Mouse (Mus musculus) testis, adult 2 months (tissue): ENCODE results near the gene Efna3. TPM values are rescaled to one million over a fixed set of nuclear protein-coding genes. Genes with fewer than 3 reads are reported as not detected.

ENCODE experiments used
- H3K27ac ChIP-seq: fragments of 200-500 bp; 2 replicates; pipeline ENCODE4 v1.5.1; 2012; ENCODE audit warnings: low read depth, low read length; ENCODE audit not compliant: control insufficient read depth, insufficient read depth
- H3K27me3 ChIP-seq: fragments of 200-500 bp; 2 replicates; pipeline ENCODE4 v1.6.1; 2012; ENCODE audit warnings: mild to moderate bottlenecking, low read length, moderate library complexity; ENCODE audit not compliant: control insufficient read depth, insufficient read depth
- H3K36me3 ChIP-seq: fragments of 200-500 bp; 2 replicates; pipeline ENCODE4 v1.6.1; 2012; ENCODE audit warnings: mild to moderate bottlenecking, low read length; ENCODE audit not compliant: control insufficient read depth, insufficient read depth
- H3K4me1 ChIP-seq: fragments of 200-500 bp; 2 replicates; pipeline ENCODE4 v1.6.1; 2012; ENCODE audit warnings: low read length; ENCODE audit not compliant: control insufficient read depth, insufficient read depth
- H3K4me3 ChIP-seq: fragments of 200-500 bp; 2 replicates; pipeline ENCODE4 v1.5.1; 2012; ENCODE audit warnings: low read depth, mild to moderate bottlenecking, low read length, moderate library complexity, mixed read lengths; ENCODE audit not compliant: control insufficient read depth
- CTCF ChIP-seq: fragments of 200-500 bp; IDR thresholded peaks from 2 replicates; pipeline ENCODE4 v1.5.1; 2012; ENCODE audit warnings: low read depth, mild to moderate bottlenecking, inconsistent platforms, low read length, moderate library complexity; ENCODE audit not compliant: control insufficient read depth, insufficient read depth, insufficient replicate concordance
- POLR2A ChIP-seq: fragments of 200-500 bp; IDR thresholded peaks from 2 replicates; pipeline ENCODE4 v1.6.1; 2012; ENCODE audit warnings: low read depth, mild to moderate bottlenecking, inconsistent platforms, low read length, moderate library complexity; ENCODE audit not compliant: control insufficient read depth
- polyA plus RNA-seq: library from polyadenylated mRNA; depleted of rRNA; stranded (reverse); fragments of >200 nt; gene quantifications from 2 replicates; pipeline ENCODE4 v1.2.3, GENCODE M21; 2012

Efna3 gene
- polyA plus RNA-seq, 1 experiment: 9.9 TPM

DNA sequence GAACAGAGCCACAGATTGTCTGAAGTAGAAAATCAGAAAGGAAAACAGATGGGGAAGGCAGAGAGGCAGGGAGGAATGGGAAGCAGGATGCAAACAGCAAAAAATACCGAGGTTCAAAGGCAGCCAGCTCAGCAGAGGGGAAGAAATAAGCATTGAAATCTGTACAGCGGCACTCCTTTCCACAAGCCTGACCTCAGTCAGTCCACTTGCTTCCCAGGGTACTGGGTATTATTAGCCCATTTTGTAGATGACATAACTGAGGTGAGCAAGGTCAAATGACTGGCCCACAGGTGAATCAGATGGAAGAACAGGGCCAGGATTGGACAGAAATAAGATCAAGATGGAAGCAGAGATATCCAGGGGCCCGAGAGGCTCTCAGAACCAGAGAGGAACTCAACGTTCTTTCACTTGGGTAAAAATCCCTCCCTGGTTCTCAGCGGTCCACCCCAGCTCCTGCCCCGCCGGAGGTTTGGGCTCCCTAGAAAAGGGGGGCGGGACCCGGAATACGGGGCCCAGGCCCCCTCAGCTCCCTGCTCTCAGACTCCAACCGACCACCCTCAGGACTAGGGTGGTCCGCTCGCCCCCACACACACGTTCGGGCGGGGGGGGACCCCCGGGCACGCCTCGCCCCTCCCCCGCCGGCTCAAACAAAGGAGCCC is 14.4 kb upstream of the Efna3 start:
- no peaks in the 10 kb centered on the region for H3K36me3 ChIP-seq
- peak overlapping the region; percentile 78 for H3K4me3 ChIP-seq
- peaks cover 20% of the 10 kb centered on the region for H3K4me1 ChIP-seq
- H3K27ac ChIP-seq: no peak overlapping the region
- no peak for TF ChIP-seq CTCF
- TF ChIP-seq POLR2A: no peak
- H3K27me3 ChIP-seq: no peaks in the 10 kb centered on the region

DNA sequence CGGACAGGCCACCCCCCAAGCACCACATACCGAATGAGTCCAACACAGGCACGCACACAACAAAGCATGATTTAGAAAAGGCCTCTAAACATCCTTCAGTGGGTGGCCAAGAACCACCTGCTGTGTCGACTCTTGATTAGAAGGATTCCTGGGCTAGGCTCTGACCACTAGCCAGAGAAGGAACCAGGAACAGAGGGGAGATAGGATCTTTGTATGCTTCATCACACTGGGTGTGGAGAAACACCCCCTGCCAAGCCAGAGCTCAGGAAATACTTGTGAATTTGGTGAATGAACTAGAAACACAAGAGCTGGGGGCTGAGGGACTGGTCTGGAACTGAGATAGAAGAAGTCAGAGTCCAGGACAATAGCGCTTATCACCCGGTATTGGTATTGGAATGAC is 13.8 kb upstream of the Efna3 start:
- no peak overlapping the region for H3K4me3 ChIP-seq
- peaks cover 26% of the 10 kb centered on the region for H3K4me1 ChIP-seq
- no peaks in the 10 kb centered on the region for H3K27me3 ChIP-seq
- TF ChIP-seq CTCF (no peak), POLR2A (no peak)
- H3K27ac ChIP-seq: no peak overlapping the region
- no peaks in the 10 kb centered on the region for H3K36me3 ChIP-seq

DNA sequence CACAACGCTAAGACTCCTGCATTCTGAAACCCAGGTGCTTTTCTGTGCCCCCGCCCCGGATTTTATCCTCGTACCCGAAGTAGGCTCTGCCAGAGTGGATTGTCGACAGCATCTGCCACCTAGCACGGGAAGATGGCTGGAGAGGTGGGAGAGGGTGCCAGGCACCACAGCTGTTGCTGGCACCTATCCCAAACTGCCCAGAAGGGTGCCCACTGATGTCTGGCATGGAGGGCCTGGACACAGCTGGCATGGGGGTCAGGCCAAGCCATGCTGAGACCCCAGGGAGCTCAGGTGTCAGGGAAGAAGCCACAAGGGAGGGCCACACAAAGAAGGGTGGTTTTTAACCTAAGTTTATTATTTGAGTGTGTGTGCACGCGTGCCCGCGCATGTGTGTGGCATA is 10.3 kb upstream of the Efna3 start:
- Histone ChIP-seq H3K4me3 (peak overlapping the region; percentile 2), H3K27me3 (no peaks in the 10 kb centered on the region)

DNA sequence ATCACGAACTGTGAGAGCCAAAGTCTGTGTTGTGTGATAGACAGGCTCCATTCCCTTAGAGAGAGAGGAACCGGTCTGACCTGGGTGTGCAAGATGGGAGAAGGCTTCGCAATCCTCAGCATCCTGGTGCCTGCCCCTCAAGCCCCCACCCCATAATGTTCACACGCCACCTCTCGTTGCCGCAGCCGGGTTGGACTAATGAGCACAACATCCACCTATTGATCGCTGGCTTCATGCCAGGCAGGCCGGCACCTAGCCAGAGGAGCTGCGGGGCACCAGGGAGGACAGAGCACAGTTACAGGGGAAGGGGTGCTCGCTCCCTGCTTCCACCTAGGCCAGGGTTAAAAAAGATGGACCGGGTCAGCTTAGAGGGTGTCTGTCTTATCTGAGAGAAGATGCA is 9.7 kb upstream of the Efna3 start:
- Histone ChIP-seq H3K4me1 (peaks cover 28% of the 10 kb centered on the region), H3K36me3 (no peaks in the 10 kb centered on the region), H3K27me3 (no peaks in the 10 kb centered on the region), H3K27ac (no peak overlapping the region), H3K4me3 (peak overlapping the region; percentile 78)
- TF ChIP-seq POLR2A (no peak), CTCF (no peak)

More for the DNA sequence above, 10.3 kb upstream of the Efna3 start:
- TF ChIP-seq POLR2A (no peak), CTCF (no peak)
- H3K27ac ChIP-seq: no peak overlapping the region
- H3K4me1 ChIP-seq: peaks cover 32% of the 10 kb centered on the region
- no peaks in the 10 kb centered on the region for H3K36me3 ChIP-seq

DNA sequence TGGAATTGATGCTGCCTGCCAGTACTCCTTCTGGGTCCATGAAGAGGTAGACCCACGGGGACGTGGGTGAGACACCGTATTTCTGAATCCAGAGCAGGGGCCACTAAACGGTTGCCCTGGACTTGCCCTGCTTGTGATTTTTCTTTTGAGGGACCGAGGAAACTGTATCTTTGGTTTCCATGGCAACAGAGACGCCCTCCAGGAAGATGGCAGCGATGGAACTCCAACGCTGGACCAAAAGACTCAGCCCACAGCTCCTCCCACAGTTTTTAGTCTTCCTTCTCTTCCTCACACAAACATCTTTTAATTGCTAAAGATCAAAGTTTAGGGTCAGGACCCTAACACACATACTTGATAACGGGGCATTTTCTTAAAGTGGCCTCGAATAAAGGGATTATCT is 9.2 kb upstream of the Efna3 start:
- peaks cover 25% of the 10 kb centered on the region for H3K4me1 ChIP-seq
- H3K27me3 ChIP-seq: no peaks in the 10 kb centered on the region
- no peak for TF ChIP-seq POLR2A
- TF ChIP-seq CTCF: no peak
- H3K27ac ChIP-seq: peak overlapping the region; percentile 41; the same call in 1 of the 2 replicates
- H3K36me3 ChIP-seq: no peaks in the 10 kb centered on the region
- H3K4me3 ChIP-seq: peak overlapping the region; percentile 78

DNA sequence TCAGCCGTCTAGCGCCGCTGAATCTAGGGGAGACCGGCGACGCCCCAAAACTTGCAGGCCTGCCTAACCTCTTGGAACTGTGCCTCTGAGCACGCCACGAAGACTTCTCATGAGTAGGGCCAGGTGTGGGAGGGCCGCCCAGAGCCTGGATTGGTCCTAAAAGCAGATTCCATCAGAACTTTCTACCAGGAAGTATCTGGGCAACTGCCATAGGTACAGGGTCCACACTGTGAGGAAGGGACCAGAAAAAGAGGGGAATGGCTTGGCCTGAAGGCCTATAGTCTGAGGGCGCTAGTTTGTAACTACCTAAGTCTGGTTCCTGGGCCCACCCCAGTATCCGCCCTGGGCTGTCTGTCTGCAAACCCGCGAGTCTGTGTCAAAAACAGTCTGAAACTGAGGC is 8.8 kb upstream of the Efna3 start:
- Histone ChIP-seq H3K4me3 (peak overlapping the region; percentile 78), H3K36me3 (no peaks in the 10 kb centered on the region), H3K27ac (peak overlapping the region; percentile 41; the same call in 1 of the 2 replicates), H3K27me3 (no peaks in the 10 kb centered on the region), H3K4me1 (peaks cover 25% of the 10 kb centered on the region)
- TF ChIP-seq CTCF (no peak), POLR2A (no peak)

DNA sequence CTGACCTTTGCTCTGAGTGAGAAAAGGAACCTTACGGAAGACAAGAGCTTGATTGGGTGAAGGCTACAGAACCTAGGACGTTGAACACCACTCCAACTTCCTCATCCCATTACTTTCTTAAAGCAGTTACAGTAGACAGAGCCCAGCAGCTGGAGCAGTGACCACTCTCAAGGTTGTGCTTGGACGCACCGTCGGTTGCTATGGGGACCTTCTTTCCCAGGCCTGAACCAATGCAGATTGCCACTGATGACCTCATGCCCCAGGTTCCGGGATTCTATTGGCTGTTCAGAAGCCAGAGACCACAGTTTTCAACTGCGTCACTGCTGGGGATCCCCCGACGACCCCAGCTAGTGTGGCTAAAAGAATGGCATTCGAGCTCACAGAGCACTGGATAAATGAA is 8.2 kb upstream of the Efna3 start:
- no peak for TF ChIP-seq POLR2A
- TF ChIP-seq CTCF: no peak
- no peaks in the 10 kb centered on the region for H3K27me3 ChIP-seq
- H3K4me1 ChIP-seq: peaks cover 25% of the 10 kb centered on the region
- H3K36me3 ChIP-seq: no peaks in the 10 kb centered on the region
- H3K27ac ChIP-seq: no peak overlapping the region
- peak overlapping the region; percentile 78 for H3K4me3 ChIP-seq
